Mouse (Mus musculus): Measurements from ENCODE around the gene Fgf5.

GRCm38 (mm10) chr5:98306528-98306927, 52.5 kb downstream of the Fgf5 start:
- TF ChIP-seq CTCF (IDR thresholded peaks at IDR 0.05; ENCODE audit: low read depth, low read length) (no peak), EP300 (IDR thresholded peaks at IDR 0.05; ENCODE audit: insufficient read depth, low read depth, low read length) (no peak), POLR2A (IDR thresholded peaks at IDR 0.05; ENCODE audit: insufficient read depth, low read length) (no peak)

Measured in ES-Bruce4 (cell line).